Mouse (Mus musculus) olfactory bulb, adult 2 months (tissue): Measurements from ENCODE around the gene RPS10-NUDT3.

Source experiments
- CTCF ChIP-seq: fragments of 200-500 bp; IDR thresholded peaks from 2 replicates; pipeline ENCODE4 v1.5.1; 2012; ENCODE audit warnings: low read depth, mild to moderate bottlenecking, low read length, moderate library complexity; ENCODE audit not compliant: insufficient read depth
- POLR2A ChIP-seq: fragments of 200-500 bp; IDR thresholded peaks from 2 replicates; pipeline ENCODE4 v1.6.1; 2012; ENCODE audit warnings: mild to moderate bottlenecking, low read depth, low read length, moderate library complexity; ENCODE audit not compliant: insufficient read depth

DNA sequence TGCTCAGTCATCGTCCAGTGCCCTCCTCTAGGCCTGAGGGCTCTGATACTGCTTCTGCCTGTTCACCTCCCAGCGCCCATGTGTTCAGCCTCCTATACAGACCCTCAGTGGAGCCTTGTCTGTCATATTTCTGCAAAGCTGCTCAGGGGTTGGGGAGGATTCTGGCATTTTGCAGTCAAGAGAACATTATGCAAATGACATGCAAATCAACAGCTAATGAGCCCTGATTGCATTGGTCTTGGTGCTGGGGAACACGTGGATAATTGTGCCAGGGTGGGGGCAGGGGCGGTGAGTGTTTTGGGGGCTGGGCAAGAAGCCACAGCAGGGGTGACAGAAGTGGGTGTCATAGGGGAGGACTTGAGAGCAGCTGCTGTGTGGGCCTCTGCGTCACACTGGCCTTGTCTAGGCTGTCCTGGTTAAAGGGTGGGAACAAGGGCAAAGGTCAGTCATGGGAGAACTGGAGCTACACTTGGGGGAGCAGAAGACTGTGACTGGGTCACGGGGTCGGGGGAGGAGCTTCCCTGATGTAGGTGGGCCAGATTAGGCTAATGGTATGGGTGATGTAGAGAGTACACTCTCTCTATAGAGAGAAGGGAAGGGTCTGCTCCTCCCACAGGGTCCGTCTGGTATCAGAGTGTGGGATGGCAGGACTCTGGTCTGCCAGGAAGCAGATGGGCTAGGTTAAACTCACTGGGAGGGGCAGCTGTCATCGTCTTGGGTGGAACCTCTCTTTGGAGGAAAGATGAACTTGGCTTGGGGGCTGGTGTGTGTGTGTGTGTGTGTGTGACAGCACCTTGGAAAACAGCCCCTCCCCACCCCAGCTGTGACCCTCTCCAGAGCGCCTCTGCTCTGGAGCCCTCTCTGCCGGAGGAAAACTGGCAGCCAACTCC, 44.1 kb upstream of the RPS10-NUDT3 start:
- no peak for TF ChIP-seq CTCF
- TF ChIP-seq POLR2A: no peak
